Mouse (Mus musculus) forebrain, embryonic 11.5 days (tissue): Measurements from ENCODE around the gene Nsmf. TPM values are rescaled to one million over a fixed set of nuclear protein-coding genes. Genes with fewer than 3 reads are reported as not detected.
A peak's percentile ranks its signal among the peaks of the same experiment; 100 is the strongest.

ENCODE experiments used
- ATAC-seq: fragments of 200-750 bp; cut with Nextera tagmentation; replicated peaks from 2 replicates; pipeline ENCODE4 v1.8.0; 2017; ENCODE audit warnings: moderate TSS enrichment; ENCODE audit not compliant: low FRiP score
- DNase-seq: peaks from one replicate; pipeline ENCODE4 v3.0.0-alpha.2; 2017; ENCODE audit warnings: low spot score
- H3K27ac ChIP-seq: fragments of 300-500 bp; sonication (generic); 2 replicates; pipeline ENCODE4 v1.5.1; 2014; ENCODE audit warnings: low read depth, low read length
- H3K27me3 ChIP-seq: fragments of 300-500 bp; sonication (generic); 2 replicates; pipeline ENCODE4 v1.6.1; 2014; ENCODE audit warnings: mild to moderate bottlenecking, low read length, mixed read lengths; ENCODE audit not compliant: control insufficient read depth, insufficient read depth
- H3K36me3 ChIP-seq: fragments of 300-500 bp; sonication (generic); 2 replicates; pipeline ENCODE4 v1.6.1; 2014; ENCODE audit warnings: mild to moderate bottlenecking, low read length, moderate library complexity, mixed read lengths; ENCODE audit not compliant: control insufficient read depth, insufficient read depth
- H3K4me1 ChIP-seq: fragments of 300-500 bp; sonication (generic); replicated peaks from 2 replicates; pipeline ENCODE4 v1.6.1; 2014; ENCODE audit warnings: low read length, mixed read lengths; ENCODE audit not compliant: control insufficient read depth, insufficient read depth
- H3K4me2 ChIP-seq: fragments of 300-500 bp; sonication (generic); 2 replicates; pipeline ENCODE4 v1.6.1; 2014; ENCODE audit warnings: low read depth, mild to moderate bottlenecking, low read length, moderate library complexity, mixed read lengths; ENCODE audit not compliant: severe bottlenecking
- H3K4me3 ChIP-seq: fragments of 300-500 bp; sonication (generic); 2 replicates; pipeline ENCODE4 v1.5.1; 2014; ENCODE audit warnings: low read depth, low read length
- H3K9ac ChIP-seq: fragments of 300-500 bp; sonication (generic); 2 replicates; pipeline ENCODE4 v1.6.1; 2014; ENCODE audit warnings: low read length
- H3K9me3 ChIP-seq: fragments of 300-500 bp; sonication (generic); 2 replicates; pipeline ENCODE4 v1.6.1; 2016; ENCODE audit warnings: low read length, mixed read lengths; ENCODE audit not compliant: control insufficient read depth
- WGBS: fragments of 180-500 bp; shearing (Covaris S2); extraction: QIAGEN DNeasy Blood & Tissue Kit; methylation state at CpG from one replicate; pipeline ENCODE4 v1.1.7; 2014; 5-methylcytosine and 5-hydroxymethylcytosine counted together
- microRNA-seq: library from miRNA; unstranded; fragments of <30 nt; microRNA quantifications from one replicate; pipeline ENCODE4, GENCODE M21; 2016; ENCODE audit not compliant: insufficient number of aligned reads
- polyA plus RNA-seq: library from polyadenylated mRNA; unstranded; fragments of >200 nt; fragmentation: Nextera tagmentation; extraction: Ambion mirVana; gene quantifications from 2 replicates; pipeline ENCODE4 v1.2.1, GENCODE M21; 2014

Gene Nsmf
- polyA plus RNA-seq, 1 experiment from 2014 or later, result 81.2 TPM

DNA sequence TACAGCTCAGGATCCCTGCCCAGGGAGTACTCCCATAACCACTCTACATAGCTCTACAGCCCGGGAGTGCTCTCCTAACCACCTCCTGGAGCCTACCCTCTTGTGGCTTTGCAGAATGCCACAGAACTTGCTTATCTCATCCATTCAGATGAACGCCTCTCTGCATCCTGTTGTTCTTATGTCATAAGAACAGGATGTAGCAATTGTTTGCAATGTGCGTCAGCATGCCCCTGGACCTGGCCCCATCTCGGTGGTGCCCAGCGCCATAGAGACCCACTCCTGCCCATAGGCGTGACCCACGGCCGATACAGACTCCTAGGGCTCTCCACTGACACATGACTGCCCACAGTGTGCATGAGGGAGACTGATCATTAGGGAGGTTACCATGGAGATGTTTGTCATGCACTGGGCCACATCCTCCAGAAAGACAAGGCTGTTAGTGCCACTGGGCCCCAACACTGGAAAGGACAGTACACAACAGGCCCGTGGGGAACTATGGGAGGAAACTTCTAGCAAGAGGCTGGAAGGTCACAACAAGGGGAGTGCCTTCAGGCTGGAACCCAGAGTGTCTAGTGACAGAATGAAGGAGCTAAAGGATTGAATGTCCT is 57.1 kb downstream of the Nsmf start:
- H3K4me1 ChIP-seq, result no peaks in the 10 kb centered on the region
- no peaks in the 10 kb centered on the region for H3K36me3 ChIP-seq
- ATAC-seq (no peak), DNase-seq (peak; percentile 50)
- H3K9ac ChIP-seq, result no peak overlapping the region
- H3K27me3 ChIP-seq, result no peaks in the 10 kb centered on the region
- no peaks in the 10 kb centered on the region for H3K9me3 ChIP-seq
- 72% methylated on average over 9 of the region's 9 CpGs for WGBS
- H3K4me3 ChIP-seq, result no peak overlapping the region
- no peak overlapping the region for H3K4me2 ChIP-seq
- H3K27ac ChIP-seq, result no peak overlapping the region

Small RNAs within 50 kb of the gene (microRNA-seq; reads per million reads assigned to microRNA genes)
- gene Gm24328, result not detected
- not detected for gene Mir7664

Other genes starting within 250 kb of the Nsmf start
- 123 and 130 TPM in 2 replicates for gene Ehmt1, start 134.7 kb upstream of the Nsmf start, polyA plus RNA-seq
- gene Arrdc1, start 119.1 kb upstream of the Nsmf start, polyA plus RNA-seq, result 14.1 and 16.8 TPM in 2 replicates
- gene Zmynd19, start 104.6 kb upstream of the Nsmf start, polyA plus RNA-seq, result 38.2 and 40.1 TPM in 2 replicates
- gene Dph7, start 92.0 kb upstream of the Nsmf start, polyA plus RNA-seq, result 32.4 and 34.6 TPM in 2 replicates
- 130 and 141 TPM in 2 replicates for gene Mrpl41, start 79.3 kb upstream of the Nsmf start, polyA plus RNA-seq
- gene Pnpla7, start 78.3 kb upstream of the Nsmf start, polyA plus RNA-seq, result 3.3 and 4.5 TPM in 2 replicates
- gene Entpd8, start 25.9 kb downstream of the Nsmf start, polyA plus RNA-seq, result not detected in 2 replicates
- 0.31 TPM in 1 of 2 replicates, not detected in the other for gene Noxa1, start 40.8 kb downstream of the Nsmf start, polyA plus RNA-seq
- 63.6 and 72.1 TPM in 2 replicates for gene Nrarp, start 126.4 kb downstream of the Nsmf start, polyA plus RNA-seq
- gene Tor4a, start 142.5 kb downstream of the Nsmf start, polyA plus RNA-seq, result 1.3 and 1.5 TPM in 2 replicates
- gene Nelfb, start 157.1 kb downstream of the Nsmf start, polyA plus RNA-seq, result 110 TPM in 2 replicates
- not detected in 2 replicates for gene Stpg3, start 160.3 kb downstream of the Nsmf start, polyA plus RNA-seq
- 0.88 and 1.3 TPM in 2 replicates for gene Fam166a, start 164.4 kb downstream of the Nsmf start, polyA plus RNA-seq
- gene Tubb4b, start 170.3 kb downstream of the Nsmf start, polyA plus RNA-seq, result 615 and 680 TPM in 2 replicates
- gene Slc34a3, start 180.0 kb downstream of the Nsmf start, polyA plus RNA-seq, result not detected in 2 replicates
- not detected in 2 replicates for gene Rnf224, start 182.4 kb downstream of the Nsmf start, polyA plus RNA-seq
- 33.0 and 37.6 TPM in 2 replicates for gene Rnf208, start 187.9 kb downstream of the Nsmf start, polyA plus RNA-seq
- gene Cysrt1, start 188.1 kb downstream of the Nsmf start, polyA plus RNA-seq, result not detected in 2 replicates
- gene AL732309.1, start 192.5 kb downstream of the Nsmf start, polyA plus RNA-seq, result 5.1 and 5.8 TPM in 2 replicates
- 13.6 and 15.8 TPM in 2 replicates for gene Tmem203, start 201.1 kb downstream of the Nsmf start, polyA plus RNA-seq
- 4.6 and 7.3 TPM in 2 replicates for gene Tprn, start 208.3 kb downstream of the Nsmf start, polyA plus RNA-seq
- 222 and 238 TPM in 2 replicates for gene Ssna1, start 218.1 kb downstream of the Nsmf start, polyA plus RNA-seq
- gene Anapc2, start 218.1 kb downstream of the Nsmf start, polyA plus RNA-seq, result 116 and 126 TPM in 2 replicates
- not detected in 2 replicates for gene Tmem210, start 233.8 kb downstream of the Nsmf start, polyA plus RNA-seq
- not detected in 2 replicates for gene Lrrc26, start 235.6 kb downstream of the Nsmf start, polyA plus RNA-seq